Mouse (Mus musculus) forebrain, embryonic 13.5 days (tissue): ENCODE data around the gene 1700018B08Rik. TPM values are rescaled to one million over a fixed set of nuclear protein-coding genes. Genes with fewer than 3 reads are reported as not detected.

Experiments
- ATAC-seq: fragments of 200-750 bp; cut with Nextera tagmentation; 2 replicates; pipeline ENCODE4 v1.8.0; 2017
- H3K27ac ChIP-seq: fragments of 300-500 bp; sonication (generic); 2 replicates; pipeline ENCODE4 v1.5.1; 2015; ENCODE audit warnings: inconsistent platforms, mild to moderate bottlenecking, moderate library complexity
- H3K27me3 ChIP-seq: fragments of 300-500 bp; sonication (generic); 2 replicates; pipeline ENCODE4 v1.6.1; 2015; ENCODE audit warnings: mild to moderate bottlenecking, inconsistent platforms
- H3K36me3 ChIP-seq: fragments of 300-500 bp; sonication (generic); 2 replicates; pipeline ENCODE4 v1.6.1; 2015; ENCODE audit warnings: mild to moderate bottlenecking, inconsistent platforms; ENCODE audit not compliant: poor library complexity, severe bottlenecking
- H3K4me1 ChIP-seq: fragments of 300-500 bp; sonication (generic); 2 replicates; pipeline ENCODE4 v1.6.1; 2015; ENCODE audit warnings: inconsistent platforms
- H3K4me2 ChIP-seq: fragments of 300-500 bp; sonication (generic); 2 replicates; pipeline ENCODE4 v1.6.1; 2015; ENCODE audit warnings: inconsistent platforms, mild to moderate bottlenecking, moderate library complexity
- H3K4me3 ChIP-seq: fragments of 300-500 bp; sonication (generic); 2 replicates; pipeline ENCODE4 v1.5.1; 2015; ENCODE audit warnings: mild to moderate bottlenecking, inconsistent platforms
- H3K9ac ChIP-seq: fragments of 300-500 bp; sonication (generic); 2 replicates; pipeline ENCODE4 v1.6.1; 2015; ENCODE audit warnings: mild to moderate bottlenecking, inconsistent platforms
- H3K9me3 ChIP-seq: fragments of 300-500 bp; sonication (generic); replicated peaks from 2 replicates; pipeline ENCODE4 v1.6.1; 2016; ENCODE audit warnings: inconsistent platforms
- WGBS: fragments of 180-500 bp; shearing (Covaris S2); methylation state at CpG from one replicate; pipeline ENCODE4 v1.1.7; 2015; 5-methylcytosine and 5-hydroxymethylcytosine counted together
- polyA plus RNA-seq: library from polyadenylated mRNA; unstranded; fragments of >200 nt; fragmentation: Nextera tagmentation; extraction: Ambion mirVana; gene quantifications from 2 replicates; pipeline ENCODE4 v1.2.1, GENCODE M21; 2015

1700018B08Rik gene
- polyA plus RNA-seq, 1 experiment from 2014 or later, result not detected

DNA sequence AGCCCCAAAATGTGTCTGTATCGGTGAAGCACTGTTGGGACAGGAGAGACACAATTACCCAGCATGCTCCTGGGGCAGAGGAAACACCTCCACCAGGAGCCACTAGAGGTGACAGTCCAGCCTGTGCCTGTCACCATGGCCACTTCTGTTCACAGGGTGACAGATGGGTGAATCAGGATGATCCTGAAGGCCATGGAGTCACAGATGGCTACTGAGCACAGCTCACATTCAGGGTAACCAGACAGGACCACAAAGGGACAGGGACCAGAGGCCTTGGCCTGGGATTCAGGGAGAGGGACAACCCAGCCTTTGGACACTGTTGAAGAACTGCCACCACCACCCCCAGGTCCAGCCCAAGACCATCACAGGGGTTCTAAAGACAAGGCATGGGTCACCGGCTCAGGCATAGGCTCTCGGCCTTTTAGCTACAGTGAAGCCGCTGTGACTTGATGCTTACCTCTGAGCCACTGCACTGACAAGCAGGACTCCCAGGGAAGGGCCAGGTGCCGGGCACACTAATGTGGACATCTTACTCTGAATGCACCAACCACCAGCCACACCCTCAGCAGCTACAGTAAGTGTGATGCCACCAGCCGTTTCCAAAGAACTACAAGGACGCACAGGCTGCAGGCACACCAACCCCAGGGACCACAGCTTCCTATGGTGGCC lies 16.4 kb upstream of the 1700018B08Rik start:
- no peaks in the 10 kb centered on the region for H3K9me3 ChIP-seq
- peaks cover 60% of the 10 kb centered on the region for H3K36me3 ChIP-seq
- ATAC-seq, result no peak
- no peak overlapping the region for H3K4me3 ChIP-seq
- H3K4me2 ChIP-seq, result no peak overlapping the region
- H3K27me3 ChIP-seq, result no peaks in the 10 kb centered on the region
- WGBS, result 93% methylated on average over 7 of the region's 7 CpGs
- no peak overlapping the region for H3K9ac ChIP-seq
- no peaks in the 10 kb centered on the region for H3K4me1 ChIP-seq
- H3K27ac ChIP-seq, result no peak overlapping the region

DNA sequence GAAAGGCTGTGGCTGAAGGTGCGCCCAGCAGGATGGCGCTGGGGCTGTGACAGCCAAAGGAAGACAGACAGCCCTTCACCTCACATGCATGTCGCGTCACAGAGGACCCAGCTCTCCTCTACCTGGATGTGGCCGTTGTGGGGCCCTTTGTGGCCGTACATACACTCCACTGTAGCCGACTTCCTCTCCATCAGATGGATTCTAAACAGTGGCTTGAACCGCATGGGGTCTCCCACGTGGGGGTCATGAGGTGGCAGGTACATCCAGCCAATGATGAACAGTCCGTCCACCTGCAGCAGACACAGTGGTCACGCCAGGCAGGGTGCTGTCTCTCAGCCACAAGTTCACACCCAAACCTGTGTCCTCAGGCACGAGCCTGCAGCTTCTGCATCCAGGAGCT lies 15.7 kb upstream of the 1700018B08Rik start:
- Histone ChIP-seq H3K27ac (no peak overlapping the region), H3K4me1 (no peaks in the 10 kb centered on the region), H3K27me3 (no peaks in the 10 kb centered on the region), H3K4me3 (no peak overlapping the region), H3K9ac (no peak overlapping the region), H3K4me2 (no peak overlapping the region), H3K36me3 (peaks cover 59% of the 10 kb centered on the region), H3K9me3 (no peaks in the 10 kb centered on the region)
- no peak for ATAC-seq
- WGBS, result 90% methylated on average over 12 of the region's 12 CpGs

DNA sequence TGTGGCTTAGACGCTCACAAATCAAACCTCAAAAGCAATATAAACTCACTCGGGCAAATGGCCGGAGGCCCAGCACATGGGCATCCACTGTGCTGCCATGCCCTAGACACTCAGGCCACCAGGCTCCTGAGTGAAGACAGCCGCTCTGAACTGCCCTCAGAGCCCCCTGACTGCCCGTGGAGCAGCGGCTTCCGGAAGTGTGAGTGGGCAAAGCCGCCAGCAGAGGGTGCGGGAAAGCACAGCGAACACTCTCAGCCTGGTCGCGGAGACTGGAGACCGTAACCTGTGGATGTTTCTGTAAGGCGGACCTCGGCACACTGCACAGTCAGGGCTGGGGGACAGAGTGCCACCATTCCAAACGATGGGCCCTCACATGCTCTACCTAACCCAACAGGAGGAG lies 14.4 kb upstream of the 1700018B08Rik start:
- H3K27me3 ChIP-seq, result no peaks in the 10 kb centered on the region
- H3K9me3 ChIP-seq, result no peaks in the 10 kb centered on the region
- 91% methylated on average over 16 of the region's 16 CpGs for WGBS
- no peak overlapping the region for H3K4me2 ChIP-seq
- no peak overlapping the region for H3K9ac ChIP-seq
- no peak overlapping the region for H3K27ac ChIP-seq
- peaks cover 61% of the 10 kb centered on the region for H3K36me3 ChIP-seq
- H3K4me1 ChIP-seq, result no peaks in the 10 kb centered on the region
- no peak for ATAC-seq
- no peak overlapping the region for H3K4me3 ChIP-seq

GRCm38 (mm10) chr8:121557746-121558145 lies 13.6 kb upstream of the 1700018B08Rik start:
- peaks cover 64% of the 10 kb centered on the region for H3K36me3 ChIP-seq
- ATAC-seq, result no peak

DNA sequence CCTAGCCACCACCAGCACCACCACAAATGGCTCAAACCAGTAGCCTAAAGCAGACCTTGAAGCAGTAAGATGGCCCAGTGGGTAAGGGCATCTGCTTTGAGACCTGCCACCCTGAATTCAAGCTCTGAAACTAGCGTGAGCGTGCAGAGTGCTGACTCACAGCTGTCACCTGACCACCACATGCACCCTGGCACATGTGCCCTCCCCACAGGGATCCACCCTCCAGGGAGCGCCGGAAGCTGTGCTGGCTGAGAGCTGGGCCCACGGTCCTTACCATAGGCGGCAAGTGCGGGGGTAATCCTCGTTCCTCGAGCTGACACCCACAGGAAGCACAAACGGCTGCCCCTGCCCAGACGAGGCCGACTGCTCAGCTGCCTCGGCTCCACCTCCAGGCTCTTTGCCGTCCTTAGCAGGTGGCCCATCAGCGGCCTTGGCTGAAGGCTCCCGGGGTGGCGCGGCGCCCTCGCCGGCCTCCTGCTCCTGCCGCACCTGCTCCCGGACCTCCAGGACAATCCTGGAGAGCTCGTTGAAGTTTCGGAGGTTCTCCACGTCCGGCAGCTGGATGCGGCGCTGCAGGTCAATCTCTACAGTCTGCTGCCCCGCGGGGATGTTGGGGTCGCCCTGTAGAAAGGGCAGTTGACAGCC lies 9.8 kb upstream of the 1700018B08Rik start:
- no peak for ATAC-seq
- H3K9ac ChIP-seq, result no peak overlapping the region
- H3K9me3 ChIP-seq, result no peaks in the 10 kb centered on the region
- no peak overlapping the region for H3K27ac ChIP-seq
- no peak overlapping the region for H3K4me3 ChIP-seq
- 95% methylated on average over 32 of the region's 32 CpGs for WGBS
- H3K27me3 ChIP-seq, result no peaks in the 10 kb centered on the region
- no peak overlapping the region for H3K4me2 ChIP-seq
- no peaks in the 10 kb centered on the region for H3K4me1 ChIP-seq
- H3K36me3 ChIP-seq, result peaks cover 88% of the 10 kb centered on the region

More at GRCm38 (mm10) chr8:121557746-121558145, 13.6 kb upstream of the 1700018B08Rik start:
- Histone ChIP-seq H3K4me3 (no peak overlapping the region), H3K9me3 (no peaks in the 10 kb centered on the region), H3K9ac (no peak overlapping the region), H3K27ac (no peak overlapping the region), H3K4me1 (no peaks in the 10 kb centered on the region), H3K27me3 (no peaks in the 10 kb centered on the region), H3K4me2 (no peak overlapping the region)
- 90% methylated on average over 11 of the region's 11 CpGs for WGBS

GRCm38 (mm10) chr8:121552506-121552905 lies 8.4 kb upstream of the 1700018B08Rik start:
- no peaks in the 10 kb centered on the region for H3K9me3 ChIP-seq
- no peaks in the 10 kb centered on the region for H3K4me1 ChIP-seq
- H3K36me3 ChIP-seq, result peaks cover 75% of the 10 kb centered on the region
- no peak overlapping the region for H3K4me2 ChIP-seq
- no peak overlapping the region for H3K9ac ChIP-seq
- no peak for ATAC-seq
- H3K4me3 ChIP-seq, result no peak overlapping the region
- WGBS, result 91% methylated on average over 9 of the region's 9 CpGs
- no peak overlapping the region for H3K27ac ChIP-seq
- no peaks in the 10 kb centered on the region for H3K27me3 ChIP-seq

GRCm38 (mm10) chr8:121551065-121551985 lies 7.2 kb upstream of the 1700018B08Rik start:
- Histone ChIP-seq H3K9ac (no peak overlapping the region; the same call in 1 of the 2 replicates), H3K36me3 (peaks cover 70% of the 10 kb centered on the region), H3K27ac (no peak overlapping the region), H3K4me3 (no peak overlapping the region), H3K9me3 (no peaks in the 10 kb centered on the region), H3K4me2 (no peak overlapping the region), H3K4me1 (0 out of 2 replicates have a peak, but pooled peaks cover 2% of the 10 kb centered on the region), H3K27me3 (no peaks in the 10 kb centered on the region)
- ATAC-seq, result no peak
- 77% methylated on average over 24 of the region's 24 CpGs for WGBS

DNA sequence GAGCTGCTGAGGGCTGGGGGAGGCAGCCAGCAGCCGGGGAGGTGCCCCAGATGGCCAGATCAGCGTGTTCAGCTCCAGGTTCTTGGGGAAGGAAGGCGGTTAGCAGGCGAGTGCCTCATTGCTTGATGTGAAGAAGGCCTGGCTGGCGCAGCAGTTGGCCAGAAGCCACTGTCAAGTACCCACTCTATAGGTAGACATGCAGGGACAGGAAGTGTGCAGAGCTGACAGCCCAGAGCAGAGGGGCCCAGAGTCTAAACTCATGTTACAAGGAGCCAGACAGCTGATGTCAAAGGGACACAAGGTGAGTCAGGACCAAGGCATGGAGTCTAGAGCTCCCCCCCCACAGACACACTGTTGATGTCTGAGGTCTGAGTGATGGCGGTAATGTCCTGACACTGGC lies 5.9 kb upstream of the 1700018B08Rik start:
- H3K4me2 ChIP-seq, result no peak overlapping the region
- ATAC-seq, result no peak
- H3K27me3 ChIP-seq, result no peaks in the 10 kb centered on the region
- H3K9ac ChIP-seq, result no peak overlapping the region
- H3K4me1 ChIP-seq, result 0 out of 2 replicates have a peak, but pooled peaks cover 2% of the 10 kb centered on the region
- H3K27ac ChIP-seq, result no peak overlapping the region
- WGBS, result 88% methylated on average over 6 of the region's 6 CpGs
- no peaks in the 10 kb centered on the region for H3K9me3 ChIP-seq
- H3K4me3 ChIP-seq, result no peak overlapping the region
- H3K36me3 ChIP-seq, result peaks cover 60% of the 10 kb centered on the region

- Histone ChIP-seq H3K27me3 (no peaks in the 10 kb centered on the region), H3K4me3 (no peak overlapping the region), H3K9ac (no peak overlapping the region), H3K36me3 (peaks cover 31% of the 10 kb centered on the region), H3K4me1 (0 out of 2 replicates have a peak, but pooled peaks cover 2% of the 10 kb centered on the region), H3K27ac (no peak overlapping the region), H3K4me2 (no peak overlapping the region), H3K9me3 (no peaks in the 10 kb centered on the region)
- 7% methylated on average over 7 of the region's 7 CpGs for whole genome bisulfite sequencing
- no peak for ATAC-seq
These were observed 3.0 kb upstream of the 1700018B08Rik start for GRCm38 (mm10) chr8:121547132-121547531.

- ATAC-seq, result no peak
- no peaks in the 10 kb centered on the region for H3K27me3 ChIP-seq
- no peak overlapping the region for H3K4me2 ChIP-seq
- peaks cover 9% of the 10 kb centered on the region for H3K36me3 ChIP-seq
- H3K4me1 ChIP-seq, result 0 out of 2 replicates have a peak, but pooled peaks cover 2% of the 10 kb centered on the region
- H3K9ac ChIP-seq, result no peak overlapping the region
- H3K9me3 ChIP-seq, result no peaks in the 10 kb centered on the region
- H3K4me3 ChIP-seq, result no peak overlapping the region
- no peak overlapping the region for H3K27ac ChIP-seq
- WGBS, result 79% methylated on average over 11 of the region's 11 CpGs
These were observed 816 bp upstream of the 1700018B08Rik start for GRCm38 (mm10) chr8:121544936-121545335.

DNA sequence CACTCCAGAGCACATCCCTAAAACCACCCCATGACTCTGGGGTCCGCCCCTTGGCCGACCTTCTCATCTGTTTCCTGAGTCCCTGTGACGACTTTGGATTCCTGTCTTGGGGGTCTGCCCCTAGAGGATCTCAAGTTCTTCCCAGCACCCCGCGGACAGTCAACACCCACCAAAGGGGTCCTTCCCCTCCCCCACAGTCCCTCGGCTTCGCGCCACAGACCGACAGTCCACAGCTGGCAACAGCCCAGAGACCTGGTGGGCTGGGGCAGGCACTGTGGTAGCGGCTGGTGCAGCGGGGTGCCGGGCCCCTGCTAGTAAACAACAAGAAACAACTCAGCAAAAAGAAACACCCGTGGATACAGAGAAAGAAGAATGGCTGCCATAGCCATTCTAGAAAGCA lies 1.2 kb downstream of the 1700018B08Rik start:
- ATAC-seq, result no peak
- WGBS, result 71% methylated on average over 13 of the region's 13 CpGs
- H3K9me3 ChIP-seq, result no peaks in the 10 kb centered on the region

GRCm38 (mm10) chr8:121541862-121542261 lies 2.3 kb downstream of the 1700018B08Rik start:
- Histone ChIP-seq H3K4me1 (no peaks in the 10 kb centered on the region), H3K36me3 (no peaks in the 10 kb centered on the region), H3K4me3 (no peak overlapping the region), H3K4me2 (no peak overlapping the region), H3K27me3 (no peaks in the 10 kb centered on the region), H3K9ac (no peak overlapping the region), H3K9me3 (no peaks in the 10 kb centered on the region), H3K27ac (no peak overlapping the region)
- ATAC-seq, result no peak
- WGBS, result 84% methylated on average over 19 of the region's 19 CpGs

More for the DNA sequence above, 1.2 kb downstream of the 1700018B08Rik start:
- Histone ChIP-seq H3K9ac (no peak overlapping the region), H3K4me3 (no peak overlapping the region), H3K27ac (no peak overlapping the region), H3K36me3 (no peaks in the 10 kb centered on the region), H3K4me2 (no peak overlapping the region), H3K27me3 (no peaks in the 10 kb centered on the region), H3K4me1 (0 out of 2 replicates have a peak, but pooled peaks cover 2% of the 10 kb centered on the region)
